Mouse (Mus musculus) lung, embryonic 16.5 days (tissue): ENCODE measurements around the gene Lhfpl3. TPM values are rescaled to one million over a fixed set of nuclear protein-coding genes. Genes with fewer than 3 reads are reported as not detected.

Experiments
- ATAC-seq: fragments of 200-750 bp; cut with Nextera tagmentation; 2 replicates; pipeline ENCODE4 v1.8.0; 2017; ENCODE audit warnings: low read depth, mild to moderate bottlenecking, moderate library complexity
- H3K27ac ChIP-seq: fragments of 300-500 bp; sonication (generic); 2 replicates; pipeline ENCODE4 v1.5.1; 2014; ENCODE audit warnings: mild to moderate bottlenecking, control low read depth, low read length
- H3K27me3 ChIP-seq: fragments of 300-500 bp; sonication (generic); 2 replicates; pipeline ENCODE4 v1.6.1; 2014; ENCODE audit warnings: low read depth, low read length, mixed read lengths; ENCODE audit not compliant: control insufficient read depth, insufficient read depth
- H3K36me3 ChIP-seq: fragments of 300-500 bp; sonication (generic); 2 replicates; pipeline ENCODE4 v1.6.1; 2014; ENCODE audit warnings: low read length; ENCODE audit not compliant: control insufficient read depth, insufficient read depth
- H3K4me1 ChIP-seq: fragments of 300-500 bp; sonication (generic); replicated peaks from 2 replicates; pipeline ENCODE4 v1.6.1; 2014; ENCODE audit warnings: low read length, mixed read lengths; ENCODE audit not compliant: control insufficient read depth, insufficient read depth
- H3K4me2 ChIP-seq: fragments of 300-500 bp; sonication (generic); 2 replicates; pipeline ENCODE4 v1.6.1; 2014; ENCODE audit warnings: low read depth, low read length, control low read depth
- H3K4me3 ChIP-seq: fragments of 300-500 bp; sonication (generic); 2 replicates; pipeline ENCODE4 v1.5.1; 2014; ENCODE audit warnings: mild to moderate bottlenecking, low read length, control low read depth
- H3K9ac ChIP-seq: fragments of 300-500 bp; sonication (generic); 2 replicates; pipeline ENCODE4 v1.6.1; 2014; ENCODE audit warnings: low read length, control low read depth
- H3K9me3 ChIP-seq: fragments of 300-500 bp; sonication (generic); 2 replicates; pipeline ENCODE4 v1.6.1; 2016; ENCODE audit warnings: low read length; ENCODE audit not compliant: control insufficient read depth
- WGBS: fragments of 180-500 bp; shearing (Covaris S2); extraction: QIAGEN DNeasy Blood & Tissue Kit; methylation state at CpG from one replicate; pipeline ENCODE4 v1.1.7; 2014; 5-methylcytosine and 5-hydroxymethylcytosine counted together
- polyA plus RNA-seq: library from polyadenylated mRNA; unstranded; fragments of >200 nt; fragmentation: Nextera tagmentation; extraction: Ambion mirVana; gene quantifications from 2 replicates; pipeline ENCODE4 v1.2.1, GENCODE M21; 2015

Lhfpl3 gene
- polyA plus RNA-seq, 1 experiment from 2014 or later = not detected

- Histone ChIP-seq H3K4me1 (no peaks in the 10 kb centered on the region), H3K36me3 (no peaks in the 10 kb centered on the region), H3K27me3 (no peaks in the 10 kb centered on the region), H3K4me3 (no peak overlapping the region), H3K27ac (no peak overlapping the region), H3K9ac (no peak overlapping the region), H3K4me2 (no peak overlapping the region), H3K9me3 (no peaks in the 10 kb centered on the region)
- no peak for ATAC-seq
- WGBS = 58% methylated on average over 7 of the region's 7 CpGs
These were observed 151.9 kb downstream of the Lhfpl3 start for GRCm38 (mm10) chr5:22897656-22898289.

GRCm38 (mm10) chr5:22898593-22898992 is 152.7 kb downstream of the Lhfpl3 start:
- Histone ChIP-seq H3K36me3 (no peaks in the 10 kb centered on the region), H3K4me2 (no peak overlapping the region), H3K4me1 (no peaks in the 10 kb centered on the region), H3K9ac (no peak overlapping the region), H3K27ac (no peak overlapping the region), H3K4me3 (no peak overlapping the region), H3K9me3 (no peaks in the 10 kb centered on the region), H3K27me3 (no peaks in the 10 kb centered on the region)
- ATAC-seq = no peak
- WGBS = 52% methylated on average over 2 of the region's 2 CpGs

GRCm38 (mm10) chr5:22899913-22900312 is 154.1 kb downstream of the Lhfpl3 start:
- no peaks in the 10 kb centered on the region for H3K9me3 ChIP-seq
- no peak for ATAC-seq
- H3K4me2 ChIP-seq = no peak overlapping the region
- no peak overlapping the region for H3K27ac ChIP-seq
- H3K9ac ChIP-seq = no peak overlapping the region
- H3K27me3 ChIP-seq = no peaks in the 10 kb centered on the region
- no peaks in the 10 kb centered on the region for H3K36me3 ChIP-seq
- no peaks in the 10 kb centered on the region for H3K4me1 ChIP-seq
- no peak overlapping the region for H3K4me3 ChIP-seq

GRCm38 (mm10) chr5:22917197-22917596 is 171.3 kb downstream of the Lhfpl3 start:
- H3K36me3 ChIP-seq = no peaks in the 10 kb centered on the region
- H3K27me3 ChIP-seq = no peaks in the 10 kb centered on the region
- H3K9ac ChIP-seq = no peak overlapping the region
- no peak overlapping the region for H3K27ac ChIP-seq
- H3K4me2 ChIP-seq = no peak overlapping the region
- WGBS = 71% methylated on average over 1 of the region's 1 CpGs
- no peaks in the 10 kb centered on the region for H3K4me1 ChIP-seq
- no peaks in the 10 kb centered on the region for H3K9me3 ChIP-seq
- H3K4me3 ChIP-seq = no peak overlapping the region
- no peak for ATAC-seq

- H3K27me3 ChIP-seq = no peaks in the 10 kb centered on the region
- no peaks in the 10 kb centered on the region for H3K36me3 ChIP-seq
- no peaks in the 10 kb centered on the region for H3K9me3 ChIP-seq
- H3K4me1 ChIP-seq = no peaks in the 10 kb centered on the region
- H3K4me3 ChIP-seq = no peak overlapping the region
- no peak overlapping the region for H3K9ac ChIP-seq
- no peak overlapping the region for H3K4me2 ChIP-seq
- ATAC-seq = no peak
- no peak overlapping the region for H3K27ac ChIP-seq
These were observed 180.3 kb downstream of the Lhfpl3 start for GRCm38 (mm10) chr5:22926171-22926570.

GRCm38 (mm10) chr5:22928746-22929145 is 182.9 kb downstream of the Lhfpl3 start:
- no peak overlapping the region for H3K4me2 ChIP-seq
- H3K9me3 ChIP-seq = no peaks in the 10 kb centered on the region
- no peak overlapping the region for H3K9ac ChIP-seq
- H3K27me3 ChIP-seq = no peaks in the 10 kb centered on the region
- ATAC-seq = no peak
- no peak overlapping the region for H3K4me3 ChIP-seq
- no peaks in the 10 kb centered on the region for H3K36me3 ChIP-seq
- H3K4me1 ChIP-seq = no peaks in the 10 kb centered on the region
- 44% methylated on average over 2 of the region's 2 CpGs for WGBS
- H3K27ac ChIP-seq = no peak overlapping the region

- no peak for ATAC-seq
- 50% methylated on average over 5 of the region's 5 CpGs for WGBS
- Histone ChIP-seq H3K4me3 (no peak overlapping the region), H3K9me3 (no peaks in the 10 kb centered on the region), H3K36me3 (no peaks in the 10 kb centered on the region), H3K27ac (no peak overlapping the region), H3K4me2 (no peak overlapping the region), H3K9ac (no peak overlapping the region), H3K4me1 (no peaks in the 10 kb centered on the region), H3K27me3 (no peaks in the 10 kb centered on the region)
These were observed 197.4 kb downstream of the Lhfpl3 start for GRCm38 (mm10) chr5:22943306-22943705.

- no peak for ATAC-seq
- Histone ChIP-seq H3K9me3 (no peaks in the 10 kb centered on the region), H3K27me3 (no peaks in the 10 kb centered on the region), H3K27ac (no peak overlapping the region), H3K36me3 (no peaks in the 10 kb centered on the region), H3K4me1 (no peaks in the 10 kb centered on the region), H3K4me3 (no peak overlapping the region), H3K9ac (no peak overlapping the region), H3K4me2 (no peak overlapping the region)
- WGBS = 48% methylated on average over 6 of the region's 6 CpGs
These were observed 217.4 kb downstream of the Lhfpl3 start for GRCm38 (mm10) chr5:22963300-22963699.

- H3K27ac ChIP-seq = no peak overlapping the region
- H3K4me2 ChIP-seq = no peak overlapping the region
- no peaks in the 10 kb centered on the region for H3K4me1 ChIP-seq
- no peak for ATAC-seq
- H3K9ac ChIP-seq = no peak overlapping the region
- no peaks in the 10 kb centered on the region for H3K27me3 ChIP-seq
- H3K9me3 ChIP-seq = no peaks in the 10 kb centered on the region
- WGBS = 77% methylated on average over 2 of the region's 2 CpGs
- H3K4me3 ChIP-seq = no peak overlapping the region
- H3K36me3 ChIP-seq = no peaks in the 10 kb centered on the region
These were observed 240.9 kb downstream of the Lhfpl3 start for GRCm38 (mm10) chr5:22986771-22987170.

GRCm38 (mm10) chr5:22999811-23000210 is 254.0 kb downstream of the Lhfpl3 start:
- Histone ChIP-seq H3K27ac (no peak overlapping the region), H3K9ac (no peak overlapping the region), H3K4me1 (no peaks in the 10 kb centered on the region), H3K4me2 (no peak overlapping the region), H3K36me3 (no peaks in the 10 kb centered on the region), H3K9me3 (no peaks in the 10 kb centered on the region), H3K4me3 (no peak overlapping the region), H3K27me3 (no peaks in the 10 kb centered on the region)
- WGBS = 60% methylated on average over 3 of the region's 3 CpGs
- no peak for ATAC-seq
